Mouse (Mus musculus): Measurements from ENCODE around the gene Duox1.

DNA sequence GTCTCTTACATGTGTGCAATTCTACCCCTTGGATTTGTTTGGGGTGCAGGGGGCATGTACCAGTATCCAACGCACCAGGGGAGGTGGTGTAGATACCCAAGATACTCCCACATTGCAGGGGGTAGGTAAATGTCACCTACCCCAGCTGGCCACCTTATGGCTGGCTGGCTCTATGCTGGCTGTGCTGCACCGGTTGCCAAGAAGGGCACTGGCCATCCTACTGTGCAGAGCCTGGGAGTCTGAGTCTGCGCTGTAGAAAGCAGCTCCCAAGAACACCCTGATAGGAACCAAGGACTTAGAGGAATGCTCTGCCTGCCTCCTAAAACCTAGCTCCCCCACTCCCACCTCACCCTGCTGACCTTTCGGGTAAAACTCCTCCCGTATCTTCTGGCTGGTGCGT is 37.5 kb downstream of the Duox1 start:
- TF ChIP-seq CTCF (conservative IDR thresholded peaks at IDR 0.05 in 1 of 2, IDR thresholded peaks at IDR 0.05 in 1 of 2; ENCODE audit: low read depth in 2 of 2, low read length in 2 of 2) = no peak
- no peak for TF ChIP-seq EP300 (IDR thresholded peaks at IDR 0.05; ENCODE audit: low read length)
- no peak for TF ChIP-seq ELF1 (IDR thresholded peaks at IDR 0.05; ENCODE audit: low read depth, low read length)
- no peak for TF ChIP-seq ZNF384 (IDR thresholded peaks at IDR 0.05; ENCODE audit: low read depth, low read length)
- no peak for TF ChIP-seq ETS1 (conservative IDR thresholded peaks at IDR 0.05; ENCODE audit: low read depth, low read length)
- no peak for TF ChIP-seq IRF4 (IDR thresholded peaks at IDR 0.05; ENCODE audit: low read depth, low read length)
- no peak for TF ChIP-seq POLR2A (IDR thresholded peaks at IDR 0.05; ENCODE audit: low read depth, low read length)
- no peak for TF ChIP-seq CHD2 (IDR thresholded peaks at IDR 0.05; ENCODE audit: low read length)
- TF ChIP-seq POLR2AphosphoS2 (IDR thresholded peaks at IDR 0.05; ENCODE audit: low read depth, low read length) = no peak
- TF ChIP-seq MAZ (IDR thresholded peaks at IDR 0.05; ENCODE audit: low read depth, low read length) = no peak
- no peak for TF ChIP-seq USF1 (IDR thresholded peaks at IDR 0.05; ENCODE audit: low read depth, low read length)

Data from CH12.LX (cell line).